Mouse (Mus musculus): ENCODE results near the gene Cotl1. TPM values are rescaled to one million over a fixed set of nuclear protein-coding genes. Genes with fewer than 3 reads are reported as not detected.

Gene Cotl1
- polyA plus RNA-seq, 1 experiment from 2014 or later, result 28.8 TPM

DNA sequence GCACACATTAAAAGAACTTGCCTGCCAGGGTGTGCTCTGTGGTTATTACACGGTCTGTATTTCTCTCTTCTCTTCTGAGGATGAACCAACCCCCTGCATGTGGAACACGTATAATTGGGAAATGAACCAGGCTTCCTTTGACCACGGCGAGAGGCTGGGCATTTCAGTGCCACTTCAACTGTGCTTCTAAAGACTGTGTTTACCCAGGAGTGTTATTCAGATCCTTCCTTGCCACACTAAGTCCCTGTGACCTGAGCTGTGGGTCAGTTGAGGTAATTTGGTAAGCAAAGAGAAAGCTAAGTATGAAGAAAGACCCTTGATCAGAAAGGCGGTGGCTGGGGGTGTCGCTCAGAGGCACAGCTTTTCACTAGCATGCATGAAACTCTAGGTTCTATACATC is 41.0 kb upstream of the Cotl1 start:
- Histone ChIP-seq H3K27ac (ENCODE audit: low read depth) (no peak overlapping the region), H3K4me1 (ENCODE audit: insufficient read depth) (peaks cover 7% of the 10 kb centered on the region), H3K27me3 (ENCODE audit: insufficient read depth, low read length) (no peaks in the 10 kb centered on the region), H3K9ac (replicated peaks) (no peak overlapping the region), H3K9me3 (ENCODE audit: low read length) (no peaks in the 10 kb centered on the region), H3K4me3 (ENCODE audit: low read depth, low read length) (no peak overlapping the region), H3K36me3 (replicated peaks; ENCODE audit: insufficient read depth, low read length) (peaks cover 5% of the 10 kb centered on the region), H3K4me2 (ENCODE audit: low read depth, low read length) (no peak overlapping the region)
- TF ChIP-seq CTCF (IDR thresholded peaks at IDR 0.05; ENCODE audit: low read depth) (no peak), EP300 (IDR thresholded peaks at IDR 0.05; ENCODE audit: low read depth) (no peak)
- WGBS (ENCODE audit: insufficient replicate concordance), result 71% methylated on average over 6 of the region's 6 CpGs
- no peak for ATAC-seq
- DNase-seq, result no peak

DNA sequence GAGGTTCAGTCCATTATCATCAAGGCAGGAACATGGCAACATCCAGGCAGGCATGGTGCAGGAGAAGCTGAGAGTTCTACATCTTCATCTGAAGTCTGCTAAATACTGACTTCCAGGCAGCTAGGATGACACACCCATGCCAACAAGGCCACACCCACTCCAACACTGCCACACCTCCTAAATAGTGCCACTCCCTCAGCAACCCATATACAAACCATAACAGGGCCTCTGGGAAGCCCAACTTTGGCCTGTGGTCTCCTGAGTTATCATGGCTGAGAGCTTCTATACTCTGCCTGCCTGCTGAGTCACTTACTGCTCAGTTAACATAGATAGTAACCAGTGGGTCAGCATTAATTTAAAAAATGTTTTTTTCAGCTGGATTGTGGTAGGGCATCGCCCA is 32.8 kb upstream of the Cotl1 start:
- ATAC-seq (peak; percentile 66), DNase-seq (no peak)
- Histone ChIP-seq H3K36me3 (replicated peaks; ENCODE audit: insufficient read depth, low read length) (peaks cover 28% of the 10 kb centered on the region), H3K27me3 (ENCODE audit: insufficient read depth, low read length) (no peaks in the 10 kb centered on the region), H3K27ac (ENCODE audit: low read depth) (no peak overlapping the region), H3K9me3 (ENCODE audit: low read length) (no peaks in the 10 kb centered on the region), H3K4me1 (ENCODE audit: insufficient read depth) (no peaks in the 10 kb centered on the region), H3K4me2 (ENCODE audit: low read depth, low read length) (no peak overlapping the region), H3K4me3 (ENCODE audit: low read depth, low read length) (no peak overlapping the region), H3K9ac (replicated peaks) (no peak overlapping the region)
- WGBS (ENCODE audit: insufficient replicate concordance), result 74% methylated on average over 1 of the region's 1 CpGs
- no peak for TF ChIP-seq EP300 (IDR thresholded peaks at IDR 0.05; ENCODE audit: low read depth)
- no peak for TF ChIP-seq CTCF (IDR thresholded peaks at IDR 0.05; ENCODE audit: low read depth)

DNA sequence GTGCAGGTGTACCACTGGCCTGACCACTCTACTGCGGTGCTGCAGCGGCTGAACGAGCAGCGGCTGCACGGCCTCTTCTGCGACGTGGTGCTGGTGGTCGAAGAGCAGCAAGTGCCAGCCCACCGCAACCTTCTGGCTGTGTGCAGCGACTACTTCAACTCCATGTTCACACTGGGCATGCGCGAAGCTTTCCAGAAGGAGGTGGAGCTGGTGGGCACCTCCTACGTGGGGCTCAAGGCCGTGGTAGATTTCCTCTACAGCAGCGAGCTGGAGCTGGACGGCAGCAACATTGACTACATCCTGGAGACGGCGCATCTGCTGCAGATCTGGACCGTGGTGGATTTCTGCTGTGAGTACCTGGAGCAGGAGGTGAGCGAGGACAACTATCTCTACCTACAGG is 29.3 kb upstream of the Cotl1 start:
- Histone ChIP-seq H3K9me3 (ENCODE audit: low read length) (no peaks in the 10 kb centered on the region), H3K36me3 (replicated peaks; ENCODE audit: insufficient read depth, low read length) (peaks cover 22% of the 10 kb centered on the region), H3K27me3 (ENCODE audit: insufficient read depth, low read length) (no peaks in the 10 kb centered on the region), H3K27ac (ENCODE audit: low read depth) (no peak overlapping the region), H3K4me2 (ENCODE audit: low read depth, low read length) (no peak overlapping the region), H3K9ac (replicated peaks) (no peak overlapping the region), H3K4me1 (ENCODE audit: insufficient read depth) (no peaks in the 10 kb centered on the region), H3K4me3 (ENCODE audit: low read depth, low read length) (no peak overlapping the region)
- WGBS (ENCODE audit: insufficient replicate concordance), result 82% methylated on average over 20 of the region's 20 CpGs
- TF ChIP-seq EP300 (IDR thresholded peaks at IDR 0.05; ENCODE audit: low read depth) (no peak), CTCF (IDR thresholded peaks at IDR 0.05; ENCODE audit: low read depth) (no peak)
- ATAC-seq (no peak), DNase-seq (no peak)

DNA sequence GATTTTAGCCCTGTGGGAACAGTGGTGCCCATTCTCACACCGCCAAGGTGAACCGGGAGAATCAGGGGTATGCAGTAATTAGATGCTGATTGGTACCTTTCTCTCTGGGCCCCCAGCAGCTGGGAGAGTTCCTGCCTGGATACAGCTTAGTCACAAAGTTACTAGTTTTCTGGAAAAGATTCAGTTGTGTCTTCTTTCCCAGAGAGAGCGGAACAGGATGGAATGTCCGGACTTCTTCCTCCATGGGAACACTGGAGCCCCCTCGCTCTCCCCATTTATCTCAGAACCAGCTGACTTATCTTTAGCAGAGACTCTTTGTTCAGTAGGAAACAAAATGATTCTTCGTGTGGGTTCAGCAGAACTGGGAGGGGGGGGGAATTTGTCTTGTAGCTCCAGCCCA is 22.4 kb upstream of the Cotl1 start:
- ATAC-seq (peak; percentile 0; the same call in 1 of the 2 replicates), DNase-seq (no peak)
- H3K9me3 ChIP-seq (ENCODE audit: low read length), result no peaks in the 10 kb centered on the region
- peaks cover 11% of the 10 kb centered on the region for H3K4me1 ChIP-seq (ENCODE audit: insufficient read depth)
- no peaks in the 10 kb centered on the region for H3K27me3 ChIP-seq (ENCODE audit: insufficient read depth, low read length)
- H3K27ac ChIP-seq (ENCODE audit: low read depth), result 0 out of 2 replicates have a peak overlapping the region, but pooled peaks have one; percentile 73
- WGBS (ENCODE audit: insufficient replicate concordance), result 19% methylated on average over 6 of the region's 6 CpGs
- peak overlapping the region; percentile 95 for H3K4me2 ChIP-seq (ENCODE audit: low read depth, low read length)
- H3K4me3 ChIP-seq (ENCODE audit: low read depth, low read length), result peak overlapping the region; percentile 75
- TF ChIP-seq EP300 (IDR thresholded peaks at IDR 0.05; ENCODE audit: low read depth), result no peak
- TF ChIP-seq CTCF (IDR thresholded peaks at IDR 0.05; ENCODE audit: low read depth), result no peak
- H3K9ac ChIP-seq (replicated peaks), result peak overlapping the region; percentile 77
- no peaks in the 10 kb centered on the region; the same call in 1 of the 2 replicates for H3K36me3 ChIP-seq (replicated peaks; ENCODE audit: insufficient read depth, low read length)

DNA sequence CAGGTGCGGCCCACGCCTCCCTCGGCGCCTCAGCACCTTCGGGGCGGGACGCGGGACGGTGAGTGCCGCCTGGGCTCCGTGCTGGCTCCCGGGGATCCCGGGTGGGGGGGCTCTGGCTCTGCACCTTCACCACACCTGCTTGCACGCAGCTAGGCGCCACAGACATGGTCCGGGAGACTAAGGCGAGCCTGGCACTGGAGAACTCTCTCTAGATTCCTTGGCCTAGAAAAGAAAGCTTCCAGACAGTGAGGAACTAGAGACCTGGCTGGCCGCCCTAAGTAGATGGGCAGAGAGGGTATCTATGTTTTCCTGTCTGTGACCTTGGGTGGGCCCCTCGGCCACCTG is 22.0 kb upstream of the Cotl1 start:
- no peak for TF ChIP-seq CTCF (IDR thresholded peaks at IDR 0.05; ENCODE audit: low read depth)
- TF ChIP-seq EP300 (IDR thresholded peaks at IDR 0.05; ENCODE audit: low read depth), result no peak
- WGBS (ENCODE audit: insufficient replicate concordance), result under 1% methylated on average over 11 of the region's 19 CpGs
- Histone ChIP-seq H3K4me3 (ENCODE audit: low read depth, low read length) (peak overlapping the region; percentile 75), H3K27me3 (ENCODE audit: insufficient read depth, low read length) (no peaks in the 10 kb centered on the region), H3K4me2 (ENCODE audit: low read depth, low read length) (peak overlapping the region; percentile 95), H3K9ac (replicated peaks) (peak overlapping the region; percentile 77), H3K4me1 (ENCODE audit: insufficient read depth) (peaks cover 14% of the 10 kb centered on the region), H3K9me3 (ENCODE audit: low read length) (no peaks in the 10 kb centered on the region), H3K27ac (ENCODE audit: low read depth) (peak overlapping the region; percentile 73), H3K36me3 (replicated peaks; ENCODE audit: insufficient read depth, low read length) (no peaks in the 10 kb centered on the region; the same call in 1 of the 2 replicates)
- DNase-seq (no peak), ATAC-seq (no peak)

DNA sequence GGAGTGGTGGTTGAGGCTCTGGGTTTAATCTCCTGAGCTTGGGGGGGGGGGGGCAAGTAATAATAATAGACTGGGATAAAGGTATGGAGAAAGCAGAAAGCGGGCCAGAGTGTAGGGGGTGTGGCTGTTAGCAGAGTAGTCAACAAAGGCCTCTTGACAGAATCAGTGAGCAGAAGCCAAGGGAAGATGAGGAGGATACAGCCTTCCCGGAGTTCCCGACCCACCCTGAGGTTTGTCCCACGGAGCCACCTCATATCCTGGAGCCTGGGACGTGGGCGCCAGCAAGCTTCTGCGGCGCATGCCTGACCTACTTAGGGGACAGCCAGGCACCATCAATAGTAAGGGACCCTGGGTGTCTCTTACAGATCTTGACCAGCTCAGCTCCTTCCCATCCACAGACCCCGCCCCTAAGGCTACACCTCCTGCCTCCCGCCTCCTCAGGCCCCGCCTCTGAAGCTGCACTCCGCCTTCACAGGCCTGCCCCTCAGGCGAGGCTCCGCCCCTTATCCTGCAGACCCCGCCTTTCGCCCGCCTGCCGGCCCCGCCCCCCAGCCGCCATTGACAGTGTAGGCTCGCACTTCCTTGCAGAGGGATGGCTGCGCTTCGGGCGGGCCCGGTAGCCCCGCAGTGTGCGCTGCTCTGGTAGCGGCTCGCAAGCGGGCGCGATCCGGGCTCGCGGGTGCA is 21.5 kb upstream of the Cotl1 start, which contains the start of gene Klhl36:
Gene Klhl36, plus strand, starts transcription at position 561 of the 684 bp plus-strand sequence.
- Histone ChIP-seq H3K4me2 (ENCODE audit: low read depth, low read length) (peak within 1 kb of the TSS; percentile 95), H3K4me1 (ENCODE audit: insufficient read depth) (peaks cover 15% of the 10 kb centered on the region), H3K36me3 (replicated peaks; ENCODE audit: insufficient read depth, low read length) (no peaks in the 10 kb centered on the region; the same call in 1 of the 2 replicates), H3K27ac (ENCODE audit: low read depth) (peak within 1 kb of the TSS; percentile 73), H3K4me3 (ENCODE audit: low read depth, low read length) (peak within 1 kb of the TSS; percentile 75), H3K9me3 (ENCODE audit: low read length) (no peaks in the 10 kb centered on the region), H3K27me3 (ENCODE audit: insufficient read depth, low read length) (no peaks in the 10 kb centered on the region), H3K9ac (replicated peaks) (peak within 1 kb of the TSS; percentile 77)
- TF ChIP-seq EP300 (IDR thresholded peaks at IDR 0.05; ENCODE audit: low read depth) (no peak), CTCF (IDR thresholded peaks at IDR 0.05; ENCODE audit: low read depth) (no peak)
- 4% methylated on average over 34 of the region's 35 CpGs for WGBS (ENCODE audit: insufficient replicate concordance)
- ATAC-seq (peak; percentile 97), DNase-seq (peak; percentile 98)
